Mouse (Mus musculus) liver, postnatal 0 days (tissue): ENCODE measurements at regions not wholly inside any gene's neighbourhood (a gene's known extent, or its start where the extent isn't known, plus 50 kb on each side); places are given as distances from the start of the nearest gene placed in this dataset.

ENCODE experiments used
- CTCF ChIP-seq: sonication (generic); IDR thresholded peaks from 2 replicates; pipeline ENCODE4 v1.5.1; 2016; ENCODE audit warnings: antibody characterized with exemption, low read depth
- EP300 ChIP-seq: IDR thresholded peaks from 2 replicates; pipeline ENCODE4 v1.6.1; 2016; ENCODE audit warnings: antibody characterized with exemption, low read depth, mild to moderate bottlenecking

DNA sequence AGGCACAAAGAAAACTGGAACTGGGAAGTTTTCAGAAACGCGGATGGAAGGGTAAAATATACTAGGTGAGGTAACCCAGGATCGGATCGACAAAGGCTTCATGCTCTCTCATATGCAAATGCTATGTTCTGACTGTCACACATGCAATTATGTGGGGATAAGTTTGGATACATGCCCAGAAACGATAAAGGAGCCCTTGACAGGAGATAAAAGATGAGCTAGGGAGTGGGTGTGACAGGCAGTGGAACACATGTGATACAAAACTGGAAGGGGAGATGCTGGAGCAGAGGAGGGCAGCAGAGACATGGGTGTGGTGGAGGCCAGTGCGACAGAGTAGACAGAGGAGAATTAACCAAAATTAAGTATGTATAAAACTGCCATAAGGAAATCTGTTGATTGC, 250.5 kb upstream of the Fbxl7 start:
- TF ChIP-seq EP300 (no peak), CTCF (no peak)
